Mouse (Mus musculus) G1E (cell line): Measurements from ENCODE around the gene Nomo1.

Source experiments
- CTCF ChIP-seq: IDR thresholded peaks from 2 replicates; pipeline ENCODE4 v1.5.1; 2012; ENCODE audit warnings: low read depth, low read length, inconsistent platforms, mixed read lengths
- TAL1 ChIP-seq: conservative IDR thresholded peaks from 2 replicates; pipeline ENCODE4 v1.6.1; 2012; ENCODE audit warnings: low read depth, low read length, inconsistent platforms, mixed read lengths

- TF ChIP-seq CTCF (no peak), TAL1 (no peak)
Observed at GRCm38 (mm10) chr7:46130723-46131122, 97.2 kb downstream of the Nomo1 start.
